Mouse (Mus musculus): ENCODE results near the gene Gli2.

GRCm38 (mm10) chr1:118947221-118947620 is 106.2 kb downstream of the Gli2 start:
- TF ChIP-seq ZNF384 (IDR thresholded peaks at IDR 0.05; ENCODE audit: low read depth, low read length), result no peak
- TF ChIP-seq CTCF (IDR thresholded peaks at IDR 0.05 in 2 of 3, conservative IDR thresholded peaks at IDR 0.05 in 1 of 3; ENCODE audit: control insufficient read depth in 1 of 3, insufficient read depth in 1 of 3, low read depth in 2 of 3, low read length in 3 of 3, poor library complexity in 1 of 3, severe bottlenecking in 1 of 3), result no peak
- TF ChIP-seq EP300 (IDR thresholded peaks at IDR 0.05; ENCODE audit: low read depth in 1 of 2, low read length in 2 of 2), result no peak
- TF ChIP-seq MAFK (IDR thresholded peaks at IDR 0.05; ENCODE audit: borderline replicate concordance, low read depth, low read length), result no peak
- no peak for TF ChIP-seq ZC3H11A (IDR thresholded peaks at IDR 0.05; ENCODE audit: low read depth, low read length)
- TF ChIP-seq POLR2A (IDR thresholded peaks at IDR 0.05; ENCODE audit: control insufficient read depth in 1 of 2, insufficient read depth in 1 of 2, low read depth in 1 of 2, low read length in 2 of 2, poor library complexity in 1 of 2), result no peak
- no peak for TF ChIP-seq POLR2AphosphoS5 (IDR thresholded peaks at IDR 0.05; ENCODE audit: borderline replicate concordance, low read depth, low read length)
- no peak for TF ChIP-seq MAX (IDR thresholded peaks at IDR 0.05; ENCODE audit: low read length)
- TF ChIP-seq NELFE (IDR thresholded peaks at IDR 0.05; ENCODE audit: low read depth, low read length), result no peak
- TF ChIP-seq RAD21 (IDR thresholded peaks at IDR 0.05; ENCODE audit: low read depth, low read length), result no peak
- no peak for TF ChIP-seq CHD2 (IDR thresholded peaks at IDR 0.05; ENCODE audit: low read length)
- no peak for TF ChIP-seq GATA1 (IDR thresholded peaks at IDR 0.05; ENCODE audit: low read depth, low read length)
- TF ChIP-seq ZKSCAN1 (IDR thresholded peaks at IDR 0.05; ENCODE audit: low read depth, low read length), result no peak

Data from MEL (cell line).